11 mouse cellular contexts compared by ENCODE assay signal in genomic region chr8:90069411-90069993, GRCm38 (mm10).
DNase-seq lines count a peak whose midpoint lies in the region; ATAC-seq lines count a peak whose summit lies in the region.
"Had no signal": no experiment of that assay in that cellular context is flagged by ENCODE, and none has a peak within 500 bp of the region (broad histone marks: within the 10 kb centered on the region; RNA-seq: fewer than 3 reads in every experiment).

No protein-coding gene starts in this region.

- peak overlapping the region; percentile 39 for H3K4me3 ChIP-seq in heart, embryonic 13.5 days
- no peak overlapping the region for H3K4me3 ChIP-seq in neural tube, embryonic 11.5 days (ENCODE audit: low read depth, low read length)
- H3K4me3 ChIP-seq: embryonic facial prominence, embryonic 15.5 days had no signal

- H3K4me1 ChIP-seq in heart, embryonic 13.5 days = peaks cover 14% of the 10 kb centered on the region
- peaks cover 3% of the 10 kb centered on the region; the same call in 1 of the 2 replicates for H3K4me1 ChIP-seq in neural tube, embryonic 11.5 days (ENCODE audit: control insufficient read depth, insufficient read depth, low read length)
- H3K4me1 ChIP-seq: embryonic facial prominence, embryonic 15.5 days had no signal

- no peaks in the 10 kb centered on the region for H3K9me3 ChIP-seq in heart, embryonic 13.5 days
- H3K9me3 ChIP-seq in neural tube, embryonic 11.5 days (ENCODE audit: control insufficient read depth, low read length) = no peaks in the 10 kb centered on the region
- H3K9me3 ChIP-seq: embryonic facial prominence, embryonic 15.5 days had no signal

- intact Hi-C loops in heart, postnatal 25 days (cut with DNase I) = no loop called here

- no peak for ATAC-seq in heart, embryonic 13.5 days (ENCODE audit: extremely low read depth, insufficient number of reproducible peaks, low FRiP score, low TSS enrichment)
- ATAC-seq in neural tube, embryonic 11.5 days (ENCODE audit: insufficient read depth, low FRiP score, low TSS enrichment) = no peak
- ATAC-seq: lung, postnatal 0 days had no signal

- 12% methylated on average over 10 of the region's 10 CpGs for WGBS in heart, embryonic 13.5 days
- WGBS in neural tube, embryonic 11.5 days = 32% methylated on average over 10 of the region's 10 CpGs

- H3K27ac ChIP-seq in heart, embryonic 13.5 days (replicated peaks) = no peak overlapping the region
- no peak overlapping the region for H3K27ac ChIP-seq in neural tube, embryonic 11.5 days (ENCODE audit: low read depth, low read length)
- H3K27ac ChIP-seq: embryonic facial prominence, embryonic 15.5 days had no signal

- no peak for DNase-seq in heart, postnatal 25 days (ENCODE audit: low spot score)
- DNase-seq in neural tube, embryonic 11.5 days (ENCODE audit: low spot score) = peak; percentile 22
- DNase-seq in neural tube, embryonic 10.5 days (ENCODE audit: extremely low spot score, low spot score) = no peak
- DNase-seq in mesoderm, embryonic 11.5 days (ENCODE audit: low read depth, low spot score) = peak; percentile 38
- no peak for DNase-seq in layer of hippocampus, adult 8-10 months (ENCODE audit: low spot score in 2 of 2)
- no peak for DNase-seq in frontal cortex, postnatal 10 days (ENCODE audit: low spot score in 2 of 2)
- DNase-seq in layer of hippocampus, postnatal 25 days (ENCODE audit: extremely low spot score in 1 of 2, low spot score in 1 of 2) = no peak
- DNase-seq: layer of hippocampus, postnatal 36 days had no signal

- no peaks in the 10 kb centered on the region for H3K27me3 ChIP-seq in heart, embryonic 13.5 days (replicated peaks)
- no peaks in the 10 kb centered on the region for H3K27me3 ChIP-seq in neural tube, embryonic 11.5 days (ENCODE audit: control insufficient read depth, insufficient read depth, low read length)
- H3K27me3 ChIP-seq: embryonic facial prominence, embryonic 15.5 days had no signal

- H3K36me3 ChIP-seq in heart, embryonic 13.5 days = no peaks in the 10 kb centered on the region
- no peaks in the 10 kb centered on the region for H3K36me3 ChIP-seq in neural tube, embryonic 11.5 days (ENCODE audit: control insufficient read depth, insufficient read depth, low read length)
- H3K36me3 ChIP-seq: embryonic facial prominence, embryonic 15.5 days had no signal

- H3K4me2 ChIP-seq in heart, embryonic 13.5 days = peak overlapping the region; percentile 63
- H3K4me2 ChIP-seq in neural tube, embryonic 11.5 days (ENCODE audit: low read depth) = no peak overlapping the region
- H3K4me2 ChIP-seq: embryonic facial prominence, embryonic 15.5 days had no signal

- H3K9ac ChIP-seq in heart, embryonic 13.5 days = peak overlapping the region; percentile 41; the same call in 1 of the 2 replicates
- H3K9ac ChIP-seq in neural tube, embryonic 11.5 days (ENCODE audit: low read length) = no peak overlapping the region
- H3K9ac ChIP-seq: embryonic facial prominence, embryonic 15.5 days had no signal

Comparison
In these comparisons a context has a peak if more than half of its experiments do, and no peak if none do; other contexts are left out.
1. DNase-seq: peak in neural tube, embryonic 11.5 days (single experiment) and mesoderm, embryonic 11.5 days (single experiment); none in heart, postnatal 25 days (single experiment), neural tube, embryonic 10.5 days (single experiment), layer of hippocampus, adult 8-10 months (0 of 2), frontal cortex, postnatal 10 days (0 of 2) and layer of hippocampus, postnatal 25 days (0 of 2).